Mouse (Mus musculus) forebrain, embryonic 13.5 days (tissue): Measurements from ENCODE around the gene Xirp2. TPM values are rescaled to one million over a fixed set of nuclear protein-coding genes. Genes with fewer than 3 reads are reported as not detected.

ENCODE experiments used
- ATAC-seq: fragments of 200-750 bp; cut with Nextera tagmentation; 2 replicates; pipeline ENCODE4 v1.8.0; 2017
- H3K27ac ChIP-seq: fragments of 300-500 bp; sonication (generic); 2 replicates; pipeline ENCODE4 v1.5.1; 2015; ENCODE audit warnings: inconsistent platforms, mild to moderate bottlenecking, moderate library complexity
- H3K27me3 ChIP-seq: fragments of 300-500 bp; sonication (generic); 2 replicates; pipeline ENCODE4 v1.6.1; 2015; ENCODE audit warnings: mild to moderate bottlenecking, inconsistent platforms
- H3K36me3 ChIP-seq: fragments of 300-500 bp; sonication (generic); 2 replicates; pipeline ENCODE4 v1.6.1; 2015; ENCODE audit warnings: mild to moderate bottlenecking, inconsistent platforms; ENCODE audit not compliant: poor library complexity, severe bottlenecking
- H3K4me1 ChIP-seq: fragments of 300-500 bp; sonication (generic); 2 replicates; pipeline ENCODE4 v1.6.1; 2015; ENCODE audit warnings: inconsistent platforms
- H3K4me2 ChIP-seq: fragments of 300-500 bp; sonication (generic); 2 replicates; pipeline ENCODE4 v1.6.1; 2015; ENCODE audit warnings: inconsistent platforms, mild to moderate bottlenecking, moderate library complexity
- H3K4me3 ChIP-seq: fragments of 300-500 bp; sonication (generic); 2 replicates; pipeline ENCODE4 v1.5.1; 2015; ENCODE audit warnings: mild to moderate bottlenecking, inconsistent platforms
- H3K9ac ChIP-seq: fragments of 300-500 bp; sonication (generic); 2 replicates; pipeline ENCODE4 v1.6.1; 2015; ENCODE audit warnings: mild to moderate bottlenecking, inconsistent platforms
- H3K9me3 ChIP-seq: fragments of 300-500 bp; sonication (generic); replicated peaks from 2 replicates; pipeline ENCODE4 v1.6.1; 2016; ENCODE audit warnings: inconsistent platforms
- WGBS: fragments of 180-500 bp; shearing (Covaris S2); methylation state at CpG from one replicate; pipeline ENCODE4 v1.1.7; 2015; 5-methylcytosine and 5-hydroxymethylcytosine counted together
- polyA plus RNA-seq: library from polyadenylated mRNA; unstranded; fragments of >200 nt; fragmentation: Nextera tagmentation; extraction: Ambion mirVana; gene quantifications from 2 replicates; pipeline ENCODE4 v1.2.1, GENCODE M21; 2015

The Xirp2 gene
- polyA plus RNA-seq, 1 experiment from 2014 or later = not detected

- Histone ChIP-seq H3K4me3 (peak within 1 kb of the TSS; percentile 83), H3K36me3 (no peaks in the 10 kb centered on the region), H3K9me3 (no peaks in the 10 kb centered on the region), H3K27ac (peak within 1 kb of the TSS; percentile 97), H3K9ac (peak within 1 kb of the TSS; percentile 89), H3K4me2 (peak within 1 kb of the TSS; percentile 75), H3K4me1 (peaks cover 15% of the 10 kb centered on the region), H3K27me3 (no peaks in the 10 kb centered on the region)
- ATAC-seq = peak; percentile 98
- WGBS = under 1% methylated on average over 80 of the region's 83 CpGs
Observed at GRCm38 (mm10) chr2:67565480-67566331, 119.9 kb downstream of the Xirp2 start, which contains the start of gene B3galt1. B3galt1 (plus strand) TSS chr2:67565871.

GRCm38 (mm10) chr2:67566566-67566965, 120.8 kb downstream of the Xirp2 start:
- Histone ChIP-seq H3K27me3 (no peaks in the 10 kb centered on the region), H3K9ac (peak overlapping the region; percentile 89), H3K27ac (peak overlapping the region; percentile 97; the same call in 1 of the 2 replicates), H3K9me3 (no peaks in the 10 kb centered on the region), H3K4me1 (peaks cover 15% of the 10 kb centered on the region), H3K4me2 (peak overlapping the region; percentile 75), H3K36me3 (no peaks in the 10 kb centered on the region), H3K4me3 (peak overlapping the region; percentile 83)
- no peak for ATAC-seq
- under 1% methylated on average over 12 of the region's 12 CpGs for WGBS

GRCm38 (mm10) chr2:67567141-67567680, 121.4 kb downstream of the Xirp2 start:
- Histone ChIP-seq H3K4me1 (peaks cover 15% of the 10 kb centered on the region), H3K9me3 (no peaks in the 10 kb centered on the region), H3K27ac (no peak overlapping the region), H3K9ac (peak overlapping the region; percentile 89), H3K27me3 (no peaks in the 10 kb centered on the region), H3K4me2 (peak overlapping the region; percentile 75), H3K4me3 (peak overlapping the region; percentile 83), H3K36me3 (no peaks in the 10 kb centered on the region)
- no peak for ATAC-seq
- 13% methylated on average over 8 of the region's 8 CpGs for WGBS

Other genes with a start within 250 kb of the Xirp2 start
- not detected in 2 replicates for gene Gm21830, start 32.3 kb upstream of the Xirp2 start, polyA plus RNA-seq
- gene Gm26727, start 12.8 kb upstream of the Xirp2 start, polyA plus RNA-seq = not detected in 2 replicates
- 31.5 and 34.1 TPM in 2 replicates for gene B3galt1, start 119.9 kb downstream of the Xirp2 start, polyA plus RNA-seq